Mouse (Mus musculus): ENCODE data around the gene Olfr368. TPM values are rescaled to one million over a fixed set of nuclear protein-coding genes. Genes with fewer than 3 reads are reported as not detected.

Gene Olfr368
- not detected for total RNA-seq (2021)
- long read RNA-seq, experiment 1, result 0 reads
- long read RNA-seq, experiment 2, result 0 reads

GRCm38 (mm10) chr2:37326215-37326614, at the start of gene Olfr368:
Gene Olfr368, plus strand, starts transcription at chr2:37326515.
- no peak for DNase-seq

- DNase-seq, result no peak
Observed at GRCm38 (mm10) chr2:37333321-37333720, 7.0 kb downstream of the Olfr368 start.

- peak; percentile 68 for DNase-seq
Observed at GRCm38 (mm10) chr2:37338497-37339187, 12.3 kb downstream of the Olfr368 start.

GRCm38 (mm10) chr2:37351671-37352070, 25.4 kb downstream of the Olfr368 start:
- DNase-seq, result no peak

GRCm38 (mm10) chr2:37355571-37355970, 29.3 kb downstream of the Olfr368 start:
- DNase-seq, result no peak

GRCm38 (mm10) chr2:37358633-37359540, 32.6 kb downstream of the Olfr368 start, which contains the start of gene Pdcl:
Gene Pdcl, minus strand, starts transcription at chr2:37359332.
- peak; percentile 92 for DNase-seq

GRCm38 (mm10) chr2:37359908-37360307, 33.6 kb downstream of the Olfr368 start:
- no peak for DNase-seq

GRCm38 (mm10) chr2:37370651-37371050, 44.3 kb downstream of the Olfr368 start:
- no peak for DNase-seq

- no peak for DNase-seq
Observed at GRCm38 (mm10) chr2:37376018-37376417, 49.7 kb downstream of the Olfr368 start.

- DNase-seq, result peak; percentile 69
Observed at GRCm38 (mm10) chr2:37380189-37380588, 53.9 kb downstream of the Olfr368 start.

Other genes starting within 250 kb of the Olfr368 start
- not detected for gene Olfr361, start 237.2 kb upstream of the Olfr368 start, total RNA-seq (2021)
- not detected for gene Olfr362, start 208.6 kb upstream of the Olfr368 start, total RNA-seq (2021)
- gene Olfr364-ps1, start 187.2 kb upstream of the Olfr368 start, total RNA-seq (2021), result not detected
- gene Olfr365, start 138.3 kb upstream of the Olfr368 start, total RNA-seq (2021), result not detected
- gene Olfr366, start 114.9 kb upstream of the Olfr368 start, total RNA-seq (2021), result not detected
- gene Pdcl, start 32.8 kb downstream of the Olfr368 start, total RNA-seq (2021), result 10 to 100 TPM; 40.8 to 41.2 TPM
- gene Rc3h2, start 96.4 kb downstream of the Olfr368 start, total RNA-seq (2021), result 10 to 100 TPM; 34.8 to 43.4 TPM
- gene Zbtb26, start 116.6 kb downstream of the Olfr368 start, total RNA-seq (2021), result 10 to 100 TPM in 1 of 2 experiments, 1 to 10 TPM in 1; 6.2 to 10.2 TPM
- gene Zbtb6, start 116.7 kb downstream of the Olfr368 start, total RNA-seq (2021), result 10 to 100 TPM; 12.6 to 13.6 TPM
- 10 to 100 TPM; 49.5 to 61.9 TPM for gene Rabgap1, start 116.8 kb downstream of the Olfr368 start, total RNA-seq (2021)
- gene Gpr21, start 189.8 kb downstream of the Olfr368 start, total RNA-seq (2021), result 1 to 10 TPM; 1.1 to 2.0 TPM